Comparison of ENCODE assay signal across 10 mouse cellular contexts in the genomic region with DNA sequence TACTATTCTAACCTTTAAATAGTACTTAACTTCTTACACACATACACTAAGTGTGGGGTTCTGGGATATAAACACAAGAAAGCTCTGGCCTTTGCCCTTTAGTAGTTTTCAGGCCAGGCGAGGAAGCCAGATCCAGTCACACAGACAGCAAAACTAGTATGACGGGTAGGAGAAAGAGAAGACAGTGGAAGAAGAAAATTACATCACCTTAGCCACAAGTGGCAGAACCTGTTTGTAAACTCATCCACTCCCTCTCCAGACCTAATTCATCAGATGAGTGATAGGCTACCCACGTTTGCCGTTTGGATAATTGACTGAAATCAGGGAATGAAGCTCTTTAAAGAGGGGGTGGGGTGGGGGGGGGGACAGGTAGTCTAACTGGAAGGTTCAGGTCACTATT. TPM values are rescaled to one million over a fixed set of nuclear protein-coding genes. Genes with fewer than 3 reads are reported as not detected.
DNase-seq lines count a peak whose midpoint lies in the region; ATAC-seq and TF ChIP-seq lines count a peak whose summit lies in the region.
"Had no signal": no experiment of that assay in that cellular context is flagged by ENCODE, and none has a peak within 500 bp of the region (broad histone marks: within the 10 kb centered on the region; RNA-seq: fewer than 3 reads in every experiment).

No protein-coding gene starts in this region.

- no peaks in the 10 kb centered on the region for H3K9me3 ChIP-seq in lung, embryonic 14.5 days (ENCODE audit: low read depth, low read length)
- no peaks in the 10 kb centered on the region for H3K9me3 ChIP-seq in limb, embryonic 10.5 days (replicated peaks)
- no peaks in the 10 kb centered on the region for H3K9me3 ChIP-seq in neural tube, embryonic 14.5 days (ENCODE audit: control insufficient read depth, low read length)

- no peak overlapping the region for H3K27ac ChIP-seq in lung, embryonic 14.5 days (ENCODE audit: low read depth)
- no peak overlapping the region for H3K27ac ChIP-seq in limb, embryonic 10.5 days
- H3K27ac ChIP-seq in neural tube, embryonic 14.5 days (ENCODE audit: low read depth, low read length): no peak overlapping the region

- H3K27me3 ChIP-seq in lung, embryonic 14.5 days (ENCODE audit: insufficient read depth, low read length): no peaks in the 10 kb centered on the region
- no peaks in the 10 kb centered on the region for H3K27me3 ChIP-seq in limb, embryonic 10.5 days (ENCODE audit: low read depth, poor library complexity, severe bottlenecking)
- no peaks in the 10 kb centered on the region for H3K27me3 ChIP-seq in neural tube, embryonic 14.5 days (ENCODE audit: control insufficient read depth, insufficient read depth, low read length)

- H3K4me2 ChIP-seq in lung, embryonic 14.5 days: peak overlapping the region; percentile 72
- H3K4me2 ChIP-seq in neural tube, embryonic 14.5 days (ENCODE audit: low read depth, low read length): peak overlapping the region; percentile 64

- peaks cover 7% of the 10 kb centered on the region; the same call in 1 of the 2 replicates for H3K4me1 ChIP-seq in lung, embryonic 14.5 days (ENCODE audit: insufficient read depth)
- H3K4me1 ChIP-seq in lung, adult 2 months (ENCODE audit: control insufficient read depth, insufficient read depth, low read length): peaks cover 8% of the 10 kb centered on the region
- H3K4me1 ChIP-seq in limb, embryonic 10.5 days: peaks cover 22% of the 10 kb centered on the region
- peaks cover 12% of the 10 kb centered on the region for H3K4me1 ChIP-seq in neural tube, embryonic 14.5 days (ENCODE audit: control insufficient read depth, insufficient read depth, low read length)

- DNase-seq in lung, embryonic 14.5 days: no peak
- DNase-seq in lung, adult 2 months: no peak
- peak; percentile 71 for DNase-seq in fat pad, adult 2 months (ENCODE audit: extremely low read depth, low read depth, low spot score)
- DNase-seq in limb, embryonic 10.5 days (ENCODE audit: low spot score): no peak
- DNase-seq in left cerebral cortex, postnatal 14 days (ENCODE audit: low spot score in 2 of 2): no peak
- no peak for DNase-seq in layer of hippocampus, adult 18-20 months (ENCODE audit: low spot score in 2 of 2)
- DNase-seq in c-Kit-positive CD71-positive TER-119-positive erythroid progenitor cells, embryonic 14.5 days (ENCODE audit: low spot score): no peak
- DNase-seq: adrenal gland, postnatal 36 days; gastrocnemius, postnatal 25 days had no signal

- H3K36me3 ChIP-seq in lung, embryonic 14.5 days (ENCODE audit: insufficient read depth): peaks cover 11% of the 10 kb centered on the region; the same call in 1 of the 2 replicates
- peaks cover 26% of the 10 kb centered on the region for H3K36me3 ChIP-seq in limb, embryonic 10.5 days
- no peaks in the 10 kb centered on the region for H3K36me3 ChIP-seq in neural tube, embryonic 14.5 days (ENCODE audit: control insufficient read depth, insufficient read depth, low read length)

- intact Hi-C loops in left cerebral cortex, postnatal 14 days (cut with DNase I): loop anchor here (2.0 to 5.0 kb wide), 3 partner anchors 17 to 75 kb away; a partner anchor contains a TSS

- H3K9ac ChIP-seq in lung, embryonic 14.5 days: peak overlapping the region; percentile 94
- H3K9ac ChIP-seq in neural tube, embryonic 14.5 days (replicated peaks; ENCODE audit: low read depth, low read length): no peak overlapping the region

- TF ChIP-seq CTCF in lung, embryonic 14.5 days (IDR thresholded peaks at IDR 0.05; ENCODE audit: low read depth): no peak
- TF ChIP-seq CTCF in lung, adult 2 months (IDR thresholded peaks at IDR 0.05; ENCODE audit: insufficient read depth, low read length): no peak

- peak overlapping the region; percentile 89 for H3K4me3 ChIP-seq in lung, embryonic 14.5 days (ENCODE audit: low read depth, low read length)
- no peak overlapping the region for H3K4me3 ChIP-seq in lung, adult 2 months (replicated peaks; ENCODE audit: extremely low read depth, low read depth, low read length)
- peak overlapping the region; percentile 96 for H3K4me3 ChIP-seq in limb, embryonic 10.5 days
- peak overlapping the region; percentile 81 for H3K4me3 ChIP-seq in neural tube, embryonic 14.5 days (ENCODE audit: low read depth, low read length)

- TF ChIP-seq POLR2A in lung, adult 2 months (IDR thresholded peaks at IDR 0.05; ENCODE audit: borderline replicate concordance, extremely low read depth, low read depth, low read length): no peak

- no peak for ATAC-seq in lung, embryonic 14.5 days (ENCODE audit: insufficient read depth)
- ATAC-seq in neural tube, embryonic 14.5 days (ENCODE audit: low read depth): no peak

- WGBS in lung, embryonic 14.5 days: 21% methylated on average over 4 of the region's 4 CpGs
- whole genome bisulfite sequencing in lung, adult 2 months: 13% methylated on average over 4 of the region's 4 CpGs
- WGBS in limb, embryonic 10.5 days: 40% methylated on average over 4 of the region's 4 CpGs
- WGBS in neural tube, embryonic 14.5 days: 43% methylated on average over 4 of the region's 4 CpGs

RNA-seq across cellular contexts. Expression of a gene that starts 0.5 kb away (rescaled TPM):
- polyA plus RNA-seq in lung, embryonic 14.5 days (2014; fragmentation: Nextera tagmentation; extraction: Ambion mirVana): 25.3 and 26.2 TPM in 2 replicates
- polyA plus RNA-seq in lung, adult 2 months (2012; rRNA removed): 19.8 and 54.0 TPM in 2 replicates
- polyA plus RNA-seq in limb, embryonic 10.5 days (2016; fragmentation: Nextera tagmentation; extraction: Ambion mirVana): 36.3 and 42.9 TPM in 2 replicates
- 79.8 and 81.8 TPM in 2 replicates for polyA plus RNA-seq in neural tube, embryonic 14.5 days (2014; fragmentation: Nextera tagmentation; extraction: Ambion mirVana)
- total RNA-seq in left cerebral cortex, postnatal 14 days (2021): 100 to 1,000 TPM; 349 to 369 TPM
- total RNA-seq in layer of hippocampus, adult 18-20 months (2021): 100 to 1,000 TPM; 370 to 384 TPM

RNA-seq across cellular contexts. Expression of a gene that starts 1.7 kb away (rescaled TPM):
- 37.8 and 38.0 TPM in 2 replicates for polyA plus RNA-seq in lung, embryonic 14.5 days (2014; fragmentation: Nextera tagmentation; extraction: Ambion mirVana)
- polyA plus RNA-seq in lung, adult 2 months (2012; rRNA removed): 8.7 and 13.1 TPM in 2 replicates
- 46.8 and 51.6 TPM in 2 replicates for polyA plus RNA-seq in limb, embryonic 10.5 days (2016; fragmentation: Nextera tagmentation; extraction: Ambion mirVana)
- 22.1 and 25.1 TPM in 2 replicates for polyA plus RNA-seq in neural tube, embryonic 14.5 days (2014; fragmentation: Nextera tagmentation; extraction: Ambion mirVana)
- 10 to 100 TPM; 11.8 to 13.7 TPM for total RNA-seq in left cerebral cortex, postnatal 14 days (2021)
- total RNA-seq in layer of hippocampus, adult 18-20 months (2021): 10 to 100 TPM; 12.4 to 13.2 TPM
